Mouse (Mus musculus): ENCODE results near the gene Prune1. TPM values are rescaled to one million over a fixed set of nuclear protein-coding genes. Genes with fewer than 3 reads are reported as not detected.

Gene Prune1
- total and polyA plus RNA-seq, 3 experiments: 28.5 to 51.8 TPM; not detected in 1

DNA sequence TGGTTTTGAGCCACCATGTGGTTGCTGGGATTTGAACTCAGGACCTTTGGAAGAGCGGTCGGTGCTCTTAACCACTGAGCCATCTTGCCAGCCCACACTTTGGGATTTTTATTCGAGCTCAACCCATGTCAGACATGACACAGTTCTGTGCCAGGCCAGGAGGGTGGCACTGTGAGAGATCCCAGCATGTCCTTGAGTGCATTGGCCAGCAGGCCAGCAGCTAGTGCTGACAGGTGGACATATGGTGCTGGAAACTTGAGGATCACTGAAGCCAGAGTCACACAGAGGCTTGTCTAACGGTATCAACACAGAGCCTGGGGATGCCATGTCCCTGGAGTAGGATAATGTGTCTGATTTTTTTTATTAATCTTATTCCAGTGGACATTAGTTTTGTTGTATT lies 7.5 kb upstream of the Prune1 start:
- H3K79me2 ChIP-seq (ENCODE audit: control insufficient read depth, insufficient read depth, low read length, poor library complexity): peaks cover 21% of the 10 kb centered on the region
- no peaks in the 10 kb centered on the region for H3K27me3 ChIP-seq (ENCODE audit: control insufficient read depth in 1 of 2, insufficient read depth in 2 of 2, low read length in 2 of 2)
- H3K9me3 ChIP-seq (replicated peaks; ENCODE audit: insufficient read depth, low read length): no peaks in the 10 kb centered on the region
- peaks cover 25 to 27% of the 10 kb centered on the region in 2 experiments for H3K36me3 ChIP-seq (ENCODE audit: control insufficient read depth in 1 of 2, insufficient read depth in 2 of 2, low read length in 2 of 2)
- DNase-seq (ENCODE audit: low read depth, low spot score): no peak
- 0 out of 2 replicates have a peak, but pooled peaks have one; percentile 59 for TF ChIP-seq TBP (IDR thresholded peaks at IDR 0.05; ENCODE audit: low read depth, low read length)
- TF ChIP-seq ZNF384 (IDR thresholded peaks at IDR 0.05; ENCODE audit: low read depth, low read length): no peak
- H3K4me3 ChIP-seq (ENCODE audit: control insufficient read depth in 1 of 2, insufficient read depth in 1 of 2, low read depth in 2 of 2, low read length in 2 of 2): no peak overlapping the region
- no peak overlapping the region for H3K27ac ChIP-seq (ENCODE audit: control insufficient read depth, low read depth, low read length)
- H3K9ac ChIP-seq (ENCODE audit: control insufficient read depth, low read depth, low read length, poor library complexity, severe bottlenecking): no peak overlapping the region
- H3K4me1 ChIP-seq (ENCODE audit: control insufficient read depth in 1 of 2, insufficient read depth in 2 of 2, low read length in 2 of 2): peaks cover 12 to 29% of the 10 kb centered on the region in 2 experiments

DNA sequence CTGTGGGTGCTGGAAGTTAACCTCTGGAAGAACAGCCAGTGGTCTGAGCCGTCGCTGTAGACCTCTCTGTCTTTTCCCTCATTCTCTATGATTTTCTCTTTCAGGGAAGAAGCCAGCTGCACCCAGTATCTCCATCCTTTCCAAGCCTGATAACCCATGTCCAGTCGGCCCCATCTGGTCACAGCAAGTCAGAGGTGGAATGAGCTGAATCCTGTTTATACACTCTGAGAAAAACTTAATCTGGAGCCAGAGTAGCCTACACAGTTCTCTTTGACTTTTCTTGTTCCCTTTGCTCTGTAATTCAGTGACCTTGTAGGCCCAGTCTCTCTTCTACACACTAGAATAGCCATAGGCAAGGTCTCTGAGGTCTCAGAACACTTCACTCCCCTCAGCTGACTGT lies 5.7 kb upstream of the Prune1 start:
- H3K4me3 ChIP-seq (ENCODE audit: control insufficient read depth in 1 of 2, insufficient read depth in 1 of 2, low read depth in 2 of 2, low read length in 2 of 2): 0 out of 4 replicates have a peak overlapping the region, but pooled peaks of 1 of the 2 experiments have one; percentile 49
- H3K36me3 ChIP-seq (ENCODE audit: control insufficient read depth in 1 of 2, insufficient read depth in 2 of 2, low read length in 2 of 2): peaks cover 14 to 35% of the 10 kb centered on the region in 2 experiments
- peak overlapping the region; percentile 70 for H3K9ac ChIP-seq (ENCODE audit: control insufficient read depth, low read depth, low read length, poor library complexity, severe bottlenecking)

DNA sequence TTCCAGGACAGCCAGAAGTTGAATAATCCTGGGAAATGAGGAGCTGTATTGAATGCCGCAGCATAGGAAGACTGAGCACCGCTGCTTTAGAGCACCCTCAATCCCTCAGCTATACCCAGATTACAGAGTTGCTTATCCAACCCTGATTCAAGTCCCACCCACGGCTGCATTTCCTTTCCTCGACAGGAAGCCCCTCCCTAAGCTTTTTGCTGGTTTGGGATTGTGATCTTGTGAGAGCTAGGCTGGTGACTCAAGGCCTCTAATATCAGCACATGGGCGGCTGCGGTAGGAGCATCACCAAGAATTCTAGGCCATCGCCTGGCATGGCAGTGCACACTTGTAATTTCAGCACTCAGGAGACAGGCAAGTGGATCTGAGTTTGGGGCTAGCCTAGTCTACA lies 4.6 kb upstream of the Prune1 start:
- Histone ChIP-seq H3K79me2 (ENCODE audit: control insufficient read depth, insufficient read depth, low read length, poor library complexity) (peaks cover 41% of the 10 kb centered on the region), H3K9me3 (replicated peaks; ENCODE audit: insufficient read depth, low read length) (no peaks in the 10 kb centered on the region), H3K4me3 (ENCODE audit: control insufficient read depth in 1 of 2, insufficient read depth in 1 of 2, low read depth in 2 of 2, low read length in 2 of 2) (peak overlapping the region; percentile 49 to 50), H3K9ac (ENCODE audit: control insufficient read depth, low read depth, low read length, poor library complexity, severe bottlenecking) (peak overlapping the region; percentile 70), H3K27ac (ENCODE audit: control insufficient read depth, low read depth, low read length) (peak overlapping the region; percentile 79), H3K4me1 (ENCODE audit: control insufficient read depth in 1 of 2, insufficient read depth in 2 of 2, low read length in 2 of 2) (peaks cover 15 to 35% of the 10 kb centered on the region in 2 experiments), H3K27me3 (ENCODE audit: control insufficient read depth in 1 of 2, insufficient read depth in 2 of 2, low read length in 2 of 2) (no peaks in the 10 kb centered on the region), H3K36me3 (ENCODE audit: control insufficient read depth in 1 of 2, insufficient read depth in 2 of 2, low read length in 2 of 2) (peaks cover 9 to 35% of the 10 kb centered on the region in 2 experiments)
- DNase-seq (ENCODE audit: low read depth, low spot score): peak; percentile 99
- TF ChIP-seq TBP (IDR thresholded peaks at IDR 0.05; ENCODE audit: low read depth, low read length) (peak; percentile 94), POLR2A (IDR thresholded peaks at IDR 0.05; ENCODE audit: control insufficient read depth in 1 of 2, insufficient read depth in 1 of 2, low read depth in 1 of 2, low read length in 2 of 2, poor library complexity in 1 of 2) (peak in 1 of 2 experiments; percentile 98; a peak in 2 of 4 replicates), UBTF (IDR thresholded peaks at IDR 0.05; ENCODE audit: borderline replicate concordance, insufficient read depth, low read depth, low read length) (no peak), KAT2A (conservative IDR thresholded peaks at IDR 0.05; ENCODE audit: low read depth, low read length) (no peak), GATA1 (IDR thresholded peaks at IDR 0.05; ENCODE audit: low read depth, low read length) (peak; percentile 83), POLR2AphosphoS2 (IDR thresholded peaks at IDR 0.05; ENCODE audit: low read length) (no peak), MYC (IDR thresholded peaks at IDR 0.05; ENCODE audit: low read depth, low read length) (no peak)

More for the DNA sequence above, 5.7 kb upstream of the Prune1 start:
- Histone ChIP-seq H3K9me3 (replicated peaks; ENCODE audit: insufficient read depth, low read length) (no peaks in the 10 kb centered on the region), H3K27ac (ENCODE audit: control insufficient read depth, low read depth, low read length) (no peak overlapping the region), H3K4me1 (ENCODE audit: control insufficient read depth in 1 of 2, insufficient read depth in 2 of 2, low read length in 2 of 2) (peaks cover 15 to 35% of the 10 kb centered on the region in 2 experiments), H3K27me3 (ENCODE audit: control insufficient read depth in 1 of 2, insufficient read depth in 2 of 2, low read length in 2 of 2) (no peaks in the 10 kb centered on the region), H3K79me2 (ENCODE audit: control insufficient read depth, insufficient read depth, low read length, poor library complexity) (peaks cover 37% of the 10 kb centered on the region)
- DNase-seq (ENCODE audit: low read depth, low spot score): no peak
- TF ChIP-seq MYB (IDR thresholded peaks at IDR 0.05; ENCODE audit: low read depth, low read length) (no peak), TAL1 (IDR thresholded peaks at IDR 0.05; ENCODE audit: low read length) (no peak), EP300 (IDR thresholded peaks at IDR 0.05; ENCODE audit: low read depth in 1 of 2, low read length in 2 of 2) (no peak)
